Mouse (Mus musculus) cerebellum, adult 2 months (tissue): ENCODE measurements at regions not wholly inside any gene's neighbourhood (a gene's known extent, or its start where the extent isn't known, plus 50 kb on each side); places are given as distances from the start of the nearest gene placed in this dataset.

Experiments
- DNase-seq, 2 experiments: peaks; one replicate each; pipeline ENCODE4 v3.0.0; 2021
- H3K27ac ChIP-seq: fragments of 200-500 bp; 2 replicates; pipeline ENCODE4 v1.5.1; 2012; ENCODE audit warnings: low read length, control low read depth, inconsistent platforms; ENCODE audit not compliant: insufficient read depth
- H3K27me3 ChIP-seq: fragments of 200-500 bp; 2 replicates; pipeline ENCODE4 v1.6.1; 2012; ENCODE audit warnings: inconsistent platforms, mild to moderate bottlenecking, low read length, moderate library complexity; ENCODE audit not compliant: control insufficient read depth, insufficient read depth
- H3K4me1 ChIP-seq: fragments of 200-500 bp; 2 replicates; pipeline ENCODE4 v1.6.1; 2011; ENCODE audit warnings: low read length; ENCODE audit not compliant: control insufficient read depth, insufficient read depth
- H3K4me3 ChIP-seq: fragments of 200-500 bp; replicated peaks from 2 replicates; pipeline ENCODE3; 2011; ENCODE audit warnings: mild to moderate bottlenecking, low read depth, low read length, control low read depth; ENCODE audit not compliant: insufficient read depth
- CTCF ChIP-seq: fragments of 200-500 bp; IDR thresholded peaks from 2 replicates; pipeline ENCODE4 v1.5.1; 2011; ENCODE audit warnings: low read depth, mild to moderate bottlenecking, control low read depth, low read length, moderate library complexity, borderline replicate concordance; ENCODE audit not compliant: insufficient read depth
- POLR2A ChIP-seq: fragments of 200-500 bp; IDR thresholded peaks from 2 replicates; pipeline ENCODE4 v1.6.1; 2011; ENCODE audit warnings: low read length, control low read depth, borderline replicate concordance; ENCODE audit not compliant: insufficient read depth
- WGBS: fragments of 180-500 bp; shearing (Covaris S2); methylation state at CpG from one replicate; pipeline ENCODE4 v1.1.7; 2018; 5-methylcytosine and 5-hydroxymethylcytosine counted together

DNA sequence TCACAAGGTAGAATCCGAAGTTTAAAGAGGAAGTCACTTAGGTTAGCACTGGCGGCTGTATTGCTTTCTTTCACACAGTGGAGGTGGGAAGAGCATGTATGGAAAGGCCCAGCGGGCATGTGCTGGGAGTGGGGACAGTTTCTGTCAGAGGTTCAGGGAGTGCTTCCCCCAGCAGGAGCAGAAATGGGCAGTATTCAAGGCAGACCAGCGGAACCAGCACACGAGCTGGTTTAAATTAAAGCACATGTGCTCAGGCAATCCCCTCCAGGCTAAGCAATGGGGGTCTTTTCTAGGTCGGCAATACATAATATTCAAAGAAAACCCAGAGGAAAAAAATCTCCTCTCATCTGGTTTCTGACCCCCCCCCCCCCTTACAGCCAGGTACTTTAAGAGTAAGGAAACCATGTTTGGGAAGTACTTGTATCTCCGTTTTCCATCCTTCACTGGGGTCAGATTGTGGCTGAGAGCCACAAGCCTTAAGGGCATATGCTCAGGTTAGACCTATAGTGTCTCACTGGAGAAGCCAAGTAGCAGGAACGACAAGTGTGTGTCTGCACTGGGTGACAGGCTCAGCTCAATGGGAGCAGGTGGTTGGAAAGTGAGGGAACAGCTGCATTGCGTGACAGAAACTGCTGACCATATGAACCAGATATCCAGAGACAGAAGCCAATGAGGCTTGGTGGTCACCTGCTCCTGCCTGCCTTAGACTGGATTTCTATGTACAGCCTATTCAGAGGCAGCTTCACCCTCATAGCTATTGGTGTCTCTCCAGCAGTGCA, 111.3 kb upstream of the Mycn start:
- no peak for TF ChIP-seq CTCF
- no peak for TF ChIP-seq POLR2A
- 53% methylated on average over 9 of the region's 9 CpGs for WGBS
- no peaks in the 10 kb centered on the region for H3K27me3 ChIP-seq
- no peaks in the 10 kb centered on the region for H3K4me1 ChIP-seq
- H3K4me3 ChIP-seq, result no peak overlapping the region
- H3K27ac ChIP-seq, result no peak overlapping the region
- no peak for DNase-seq

GRCm38 (mm10) chr12:13052164-13052563, 110.5 kb upstream of the Mycn start:
- DNase-seq, result no peak
- WGBS, result 70% methylated on average over 6 of the region's 6 CpGs
- H3K4me1 ChIP-seq, result no peaks in the 10 kb centered on the region
- TF ChIP-seq POLR2A (no peak), CTCF (no peak)
- no peak overlapping the region for H3K27ac ChIP-seq
- H3K4me3 ChIP-seq, result no peak overlapping the region
- H3K27me3 ChIP-seq, result no peaks in the 10 kb centered on the region

- DNase-seq, result no peak
- Histone ChIP-seq H3K27me3 (no peaks in the 10 kb centered on the region), H3K4me1 (no peaks in the 10 kb centered on the region), H3K4me3 (no peak overlapping the region), H3K27ac (no peak overlapping the region)
- TF ChIP-seq POLR2A (no peak), CTCF (no peak)
- WGBS, result 48% methylated on average over 8 of the region's 8 CpGs
These were observed 107.9 kb upstream of the Mycn start for GRCm38 (mm10) chr12:13049659-13050058.

DNA sequence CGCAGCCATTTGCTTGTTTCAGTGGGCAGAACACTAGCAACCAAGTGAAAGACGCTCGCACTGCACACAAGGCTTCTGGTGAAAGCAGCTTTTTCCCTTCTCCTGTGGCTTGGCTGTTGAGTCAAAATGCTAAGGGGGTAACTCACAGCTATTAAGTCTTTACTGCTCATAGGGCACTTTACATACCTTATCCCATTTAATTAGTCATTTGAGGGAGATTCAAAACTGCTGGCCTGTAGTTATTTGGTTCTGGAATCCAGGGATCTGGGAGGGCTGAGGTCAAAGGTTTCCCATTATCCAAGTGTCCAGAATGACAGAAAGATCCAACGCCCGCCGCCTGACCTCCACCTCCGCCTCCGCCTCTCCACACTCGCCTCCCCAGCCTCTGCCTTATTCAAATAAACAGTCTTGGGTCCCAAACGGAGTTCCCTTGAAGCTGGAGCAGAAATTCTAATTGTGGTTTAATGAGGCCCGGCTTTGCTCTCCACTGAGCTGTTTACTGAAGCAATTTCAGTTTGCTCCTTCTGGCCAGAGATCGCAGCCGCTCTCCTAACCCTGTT, 106.5 kb upstream of the Mycn start:
- Histone ChIP-seq H3K4me3 (no peak overlapping the region), H3K4me1 (no peaks in the 10 kb centered on the region), H3K27ac (no peak overlapping the region), H3K27me3 (no peaks in the 10 kb centered on the region)
- 57% methylated on average over 13 of the region's 13 CpGs for WGBS
- TF ChIP-seq CTCF (no peak), POLR2A (no peak)
- DNase-seq, result no peak

DNA sequence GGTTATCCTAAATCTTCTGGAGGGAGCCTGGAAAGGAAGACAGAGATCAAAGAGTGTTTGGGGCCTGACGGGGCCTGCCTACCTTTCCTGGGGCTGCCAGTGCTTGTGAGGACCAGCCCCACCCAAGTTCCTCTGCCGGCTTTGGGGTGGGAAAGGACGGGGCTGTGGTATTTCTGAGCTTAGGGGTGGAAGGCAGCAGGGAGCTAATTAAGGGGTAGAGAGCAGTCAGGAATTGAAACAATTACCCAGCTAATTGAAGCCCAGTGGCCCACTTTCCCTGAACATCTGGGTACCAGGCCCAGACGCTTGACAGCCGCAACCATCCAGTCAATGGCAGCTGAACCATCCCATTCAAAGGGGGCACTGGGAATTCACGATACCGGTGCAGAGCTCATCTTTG, 101.2 kb upstream of the Mycn start:
- Histone ChIP-seq H3K4me3 (no peak overlapping the region), H3K4me1 (no peaks in the 10 kb centered on the region), H3K27ac (no peak overlapping the region), H3K27me3 (no peaks in the 10 kb centered on the region)
- TF ChIP-seq CTCF (no peak), POLR2A (no peak)
- WGBS, result 78% methylated on average over 7 of the region's 7 CpGs
- DNase-seq, result no peak

GRCm38 (mm10) chr12:13035108-13035741, 93.5 kb upstream of the Mycn start:
- Histone ChIP-seq H3K4me1 (no peaks in the 10 kb centered on the region), H3K4me3 (no peak overlapping the region), H3K27ac (no peak overlapping the region), H3K27me3 (no peaks in the 10 kb centered on the region)
- WGBS, result 76% methylated on average over 5 of the region's 5 CpGs
- TF ChIP-seq POLR2A (no peak), CTCF (no peak)
- DNase-seq, result no peak

GRCm38 (mm10) chr12:13030333-13030732, 88.6 kb upstream of the Mycn start:
- no peaks in the 10 kb centered on the region for H3K27me3 ChIP-seq
- H3K27ac ChIP-seq, result no peak overlapping the region
- no peak overlapping the region for H3K4me3 ChIP-seq
- H3K4me1 ChIP-seq, result no peaks in the 10 kb centered on the region
- TF ChIP-seq POLR2A (no peak), CTCF (no peak)
- 52% methylated on average over 7 of the region's 7 CpGs for WGBS
- no peak for DNase-seq

GRCm38 (mm10) chr12:13028086-13028485, 86.4 kb upstream of the Mycn start:
- H3K27ac ChIP-seq, result no peak overlapping the region
- no peaks in the 10 kb centered on the region for H3K27me3 ChIP-seq
- 22% methylated on average over 3 of the region's 3 CpGs for WGBS
- no peak overlapping the region for H3K4me3 ChIP-seq
- DNase-seq, result no peak
- TF ChIP-seq CTCF (no peak), POLR2A (no peak)
- H3K4me1 ChIP-seq, result no peaks in the 10 kb centered on the region
